Mouse (Mus musculus) kidney, postnatal 0 days (tissue): Measurements from ENCODE around the gene Fn1. TPM values are rescaled to one million over a fixed set of nuclear protein-coding genes. Genes with fewer than 3 reads are reported as not detected.
A peak's percentile ranks its signal among the peaks of the same experiment; 100 is the strongest.

Experiments used
- ATAC-seq: fragments of 200-750 bp; cut with Nextera tagmentation; replicated peaks from 2 replicates; pipeline ENCODE4 v1.8.0; 2017; ENCODE audit warnings: low read depth, moderate number of reproducible peaks, moderate TSS enrichment, moderate library complexity; ENCODE audit not compliant: low FRiP score
- DNase-seq: peaks from one replicate; pipeline ENCODE4 v3.0.0-alpha.2; 2016; ENCODE audit warnings: low spot score
- H3K27ac ChIP-seq: fragments of 300-500 bp; sonication (generic); 2 replicates; pipeline ENCODE4 v1.5.1; 2014; ENCODE audit warnings: mild to moderate bottlenecking
- H3K27me3 ChIP-seq: fragments of 300-500 bp; sonication (generic); 2 replicates; pipeline ENCODE4 v1.6.1; 2014; ENCODE audit warnings: low read length, mixed read lengths; ENCODE audit not compliant: insufficient read depth
- H3K36me3 ChIP-seq: fragments of 300-500 bp; sonication (generic); 2 replicates; pipeline ENCODE4 v1.6.1; 2014; ENCODE audit warnings: low read length, mixed read lengths; ENCODE audit not compliant: insufficient read depth
- H3K4me1 ChIP-seq: fragments of 300-500 bp; sonication (generic); replicated peaks from 2 replicates; pipeline ENCODE4 v1.6.1; 2014; ENCODE audit warnings: antibody characterized with exemption, low read length, mixed read lengths; ENCODE audit not compliant: insufficient read depth
- H3K4me2 ChIP-seq: fragments of 300-500 bp; sonication (generic); 2 replicates; pipeline ENCODE4 v1.6.1; 2014; ENCODE audit warnings: mild to moderate bottlenecking, low read length, moderate library complexity, mixed read lengths
- H3K4me3 ChIP-seq: fragments of 300-500 bp; sonication (generic); replicated peaks from 2 replicates; pipeline ENCODE4 v1.5.1; 2014; ENCODE audit warnings: low read depth, low read length
- H3K9ac ChIP-seq: fragments of 300-500 bp; sonication (generic); 2 replicates; pipeline ENCODE4 v1.6.1; 2014; ENCODE audit warnings: low read depth, low read length
- H3K9me3 ChIP-seq: fragments of 300-500 bp; sonication (generic); replicated peaks from 2 replicates; pipeline ENCODE4 v1.6.1; 2016; ENCODE audit warnings: low read length, inconsistent platforms, mixed read lengths
- CTCF ChIP-seq: IDR thresholded peaks from 2 replicates; pipeline ENCODE4 v1.5.1; 2016; ENCODE audit warnings: antibody characterized with exemption, low read depth, mild to moderate bottlenecking, moderate library complexity
- WGBS: fragments of 180-500 bp; shearing (Covaris S2); extraction: QIAGEN DNeasy Blood & Tissue Kit; methylation state at CpG from one replicate; pipeline ENCODE4 v1.1.7; 2014; 5-methylcytosine and 5-hydroxymethylcytosine counted together
- polyA plus RNA-seq: library from polyadenylated mRNA; unstranded; fragments of >200 nt; fragmentation: Nextera tagmentation; extraction: Ambion mirVana; gene quantifications from 2 replicates; pipeline ENCODE4 v1.2.1, GENCODE M21; 2015

The Fn1 gene
- polyA plus RNA-seq, 1 experiment from 2014 or later, result 89.5 TPM

- Histone ChIP-seq H3K4me3 (no peak overlapping the region), H3K9me3 (no peaks in the 10 kb centered on the region), H3K4me1 (no peaks in the 10 kb centered on the region), H3K27ac (no peak overlapping the region), H3K36me3 (no peaks in the 10 kb centered on the region), H3K4me2 (no peak overlapping the region), H3K9ac (no peak overlapping the region), H3K27me3 (no peaks in the 10 kb centered on the region)
- ATAC-seq (no peak), DNase-seq (no peak)
- 14% methylated on average over 3 of the region's 3 CpGs for WGBS
- TF ChIP-seq CTCF, result no peak
These were observed 20.5 kb upstream of the Fn1 start for GRCm38 (mm10) chr1:71673398-71673910.

GRCm38 (mm10) chr1:71672346-71672745, 19.3 kb upstream of the Fn1 start:
- WGBS, result 87% methylated on average over 3 of the region's 3 CpGs
- Histone ChIP-seq H3K4me2 (no peak overlapping the region), H3K27me3 (no peaks in the 10 kb centered on the region), H3K9me3 (no peaks in the 10 kb centered on the region), H3K4me3 (no peak overlapping the region), H3K27ac (no peak overlapping the region), H3K36me3 (no peaks in the 10 kb centered on the region), H3K4me1 (no peaks in the 10 kb centered on the region), H3K9ac (no peak overlapping the region)
- no peak for TF ChIP-seq CTCF
- ATAC-seq (no peak), DNase-seq (no peak)

- no peaks in the 10 kb centered on the region for H3K36me3 ChIP-seq
- 83% methylated on average over 6 of the region's 6 CpGs for WGBS
- no peak for DNase-seq
- no peak overlapping the region for H3K4me2 ChIP-seq
- H3K9me3 ChIP-seq, result no peaks in the 10 kb centered on the region
- no peaks in the 10 kb centered on the region for H3K27me3 ChIP-seq
- TF ChIP-seq CTCF, result no peak
- no peaks in the 10 kb centered on the region for H3K4me1 ChIP-seq
- H3K27ac ChIP-seq, result no peak overlapping the region
- ATAC-seq, result no peak
- no peak overlapping the region for H3K4me3 ChIP-seq
- no peak overlapping the region for H3K9ac ChIP-seq
These were observed 10.2 kb upstream of the Fn1 start for GRCm38 (mm10) chr1:71663242-71663641.

- Histone ChIP-seq H3K27me3 (no peaks in the 10 kb centered on the region), H3K9ac (no peak overlapping the region), H3K27ac (no peak overlapping the region), H3K4me3 (no peak overlapping the region), H3K9me3 (no peaks in the 10 kb centered on the region), H3K36me3 (no peaks in the 10 kb centered on the region), H3K4me1 (no peaks in the 10 kb centered on the region), H3K4me2 (no peak overlapping the region)
- 47% methylated on average over 6 of the region's 6 CpGs for WGBS
- TF ChIP-seq CTCF, result no peak
- ATAC-seq, result no peak
- no peak for DNase-seq
These were observed 5.6 kb upstream of the Fn1 start for GRCm38 (mm10) chr1:71658632-71659031.

- 13% methylated on average over 6 of the region's 6 CpGs for WGBS
- TF ChIP-seq CTCF, result no peak
- H3K27me3 ChIP-seq, result no peaks in the 10 kb centered on the region
- H3K9me3 ChIP-seq, result no peaks in the 10 kb centered on the region
- no peak overlapping the region for H3K4me3 ChIP-seq
- H3K9ac ChIP-seq, result no peak overlapping the region
- no peak overlapping the region for H3K27ac ChIP-seq
- no peaks in the 10 kb centered on the region for H3K36me3 ChIP-seq
- DNase-seq (peak; percentile 13), ATAC-seq (no peak)
- no peaks in the 10 kb centered on the region for H3K4me1 ChIP-seq
- no peak overlapping the region for H3K4me2 ChIP-seq
These were observed 3.3 kb upstream of the Fn1 start for GRCm38 (mm10) chr1:71656309-71656708.

- Histone ChIP-seq H3K4me1 (0 out of 2 replicates have a peak, but pooled peaks cover 3% of the 10 kb centered on the region), H3K9ac (peak overlapping the region; percentile 72; the same call in 1 of the 2 replicates), H3K36me3 (no peaks in the 10 kb centered on the region), H3K9me3 (no peaks in the 10 kb centered on the region), H3K4me3 (peak overlapping the region; percentile 66), H3K27me3 (no peaks in the 10 kb centered on the region), H3K27ac (peak overlapping the region; percentile 82), H3K4me2 (peak overlapping the region; percentile 77)
- peak; percentile 51 for DNase-seq
- TF ChIP-seq CTCF, result no peak
- ATAC-seq, result no peak
- 10% methylated on average over 8 of the region's 8 CpGs for WGBS
These were observed 1.2 kb upstream of the Fn1 start for GRCm38 (mm10) chr1:71654221-71654620.
